Mouse (Mus musculus) intestine, embryonic 16.5 days (tissue): ENCODE data around the gene Mmab. TPM values are rescaled to one million over a fixed set of nuclear protein-coding genes. Genes with fewer than 3 reads are reported as not detected.

ENCODE experiments used
- ATAC-seq: fragments of 200-750 bp; cut with Nextera tagmentation; 2 replicates; pipeline ENCODE4 v1.8.0; 2017; ENCODE audit warnings: moderate TSS enrichment, moderate library complexity
- H3K27ac ChIP-seq: fragments of 300-500 bp; sonication (generic); 2 replicates; pipeline ENCODE4 v1.5.1; 2014; ENCODE audit warnings: mild to moderate bottlenecking, low read length
- H3K27me3 ChIP-seq: fragments of 300-500 bp; sonication (generic); replicated peaks from 2 replicates; pipeline ENCODE4 v1.6.1; 2014; ENCODE audit warnings: low read length, control low read depth, mixed read lengths; ENCODE audit not compliant: control insufficient read depth, insufficient read depth
- H3K36me3 ChIP-seq: fragments of 300-500 bp; sonication (generic); 2 replicates; pipeline ENCODE4 v1.6.1; 2014; ENCODE audit warnings: low read length, control low read depth; ENCODE audit not compliant: control insufficient read depth, insufficient read depth
- H3K4me1 ChIP-seq: fragments of 300-500 bp; sonication (generic); 2 replicates; pipeline ENCODE4 v1.6.1; 2014; ENCODE audit warnings: low read length, control low read depth, mixed read lengths; ENCODE audit not compliant: control insufficient read depth, insufficient read depth
- H3K4me2 ChIP-seq: fragments of 300-500 bp; sonication (generic); 2 replicates; pipeline ENCODE4 v1.6.1; 2014; ENCODE audit warnings: low read depth, low read length, control low read depth
- H3K4me3 ChIP-seq: fragments of 300-500 bp; sonication (generic); 2 replicates; pipeline ENCODE4 v1.5.1; 2014; ENCODE audit warnings: mild to moderate bottlenecking, low read length
- H3K9ac ChIP-seq: fragments of 300-500 bp; sonication (generic); 2 replicates; pipeline ENCODE4 v1.6.1; 2014; ENCODE audit warnings: low read depth, low read length
- H3K9me3 ChIP-seq: fragments of 300-500 bp; sonication (generic); 2 replicates; pipeline ENCODE4 v1.6.1; 2016; ENCODE audit warnings: low read length, control low read depth; ENCODE audit not compliant: control insufficient read depth
- WGBS: fragments of 180-500 bp; shearing (Covaris S2); extraction: QIAGEN DNeasy Blood & Tissue Kit; methylation state at CpG from one replicate; pipeline ENCODE4 v1.1.7; 2014; 5-methylcytosine and 5-hydroxymethylcytosine counted together
- microRNA-seq: library from miRNA; unstranded; fragments of <30 nt; microRNA quantifications from one replicate; pipeline ENCODE4, GENCODE M21; 2016
- polyA plus RNA-seq: library from polyadenylated mRNA; unstranded; fragments of >200 nt; fragmentation: Nextera tagmentation; extraction: Ambion mirVana; gene quantifications from 2 replicates; pipeline ENCODE4 v1.2.1, GENCODE M21; 2015

Mmab gene
- polyA plus RNA-seq, 1 experiment from 2014 or later = 34.6 TPM

DNA sequence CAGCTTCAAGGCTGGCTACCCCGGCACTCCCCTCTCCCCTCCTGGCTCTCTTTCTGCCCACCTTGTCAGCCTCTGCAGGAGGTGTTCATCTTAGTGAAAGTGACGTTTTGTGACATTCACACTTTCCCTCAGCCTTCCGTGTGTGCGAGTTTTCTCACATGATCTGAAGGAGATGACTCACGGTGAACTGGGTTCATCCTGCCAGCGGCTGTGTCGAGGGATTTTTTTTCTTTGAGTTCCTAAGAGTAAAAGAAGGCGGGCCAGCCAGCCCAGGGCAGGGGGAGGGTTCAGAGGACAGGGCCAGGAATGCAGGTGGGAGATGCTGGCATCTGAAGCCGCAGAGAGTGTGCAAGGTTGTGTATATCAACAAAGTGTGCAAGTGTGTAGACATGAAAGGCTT lies 50.7 kb downstream of the Mmab start:
- Histone ChIP-seq H3K27me3 (no peaks in the 10 kb centered on the region), H3K9ac (no peak overlapping the region), H3K36me3 (peaks cover 43% of the 10 kb centered on the region), H3K9me3 (no peaks in the 10 kb centered on the region), H3K27ac (no peak overlapping the region), H3K4me3 (no peak overlapping the region), H3K4me2 (no peak overlapping the region), H3K4me1 (no peaks in the 10 kb centered on the region)
- no peak for ATAC-seq
- 79% methylated on average over 9 of the region's 9 CpGs for WGBS

GRCm38 (mm10) chr5:114384448-114384847 lies 59.4 kb downstream of the Mmab start:
- H3K36me3 ChIP-seq = peaks cover 26% of the 10 kb centered on the region

DNA sequence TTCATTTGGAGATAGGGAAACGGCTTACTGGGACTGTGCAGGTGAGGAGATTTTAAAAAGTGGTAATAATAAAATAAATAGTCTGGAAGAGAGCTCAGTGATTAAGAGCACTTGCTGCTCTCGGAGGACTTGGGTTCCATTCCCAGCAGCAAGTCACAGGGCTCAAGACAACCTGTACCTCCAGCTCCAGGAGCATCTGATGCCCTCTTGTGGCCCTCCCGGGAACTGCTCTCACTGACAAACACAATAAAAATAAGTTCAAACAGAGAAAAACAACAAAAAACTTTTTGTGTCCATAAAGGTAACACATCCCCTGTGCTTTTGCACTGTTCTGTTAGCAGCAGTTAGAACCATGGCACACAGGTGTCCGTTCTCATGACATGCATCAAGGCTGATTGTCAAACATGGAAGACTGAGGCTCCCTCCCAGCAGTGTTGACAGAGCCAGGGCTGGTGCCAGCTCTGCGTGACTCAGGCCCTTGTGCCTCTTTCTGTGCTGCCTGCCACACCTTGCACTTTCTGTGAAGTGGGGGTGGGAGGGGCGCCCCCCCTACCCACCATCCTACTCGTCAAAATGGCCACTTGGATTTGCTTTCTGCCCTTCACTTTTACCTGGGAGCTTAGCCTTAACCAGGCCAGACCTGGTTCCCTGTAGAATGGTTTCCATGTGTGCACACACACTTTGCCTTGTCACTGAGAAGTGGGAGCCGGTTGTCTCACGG lies 60.5 kb downstream of the Mmab start:
- Histone ChIP-seq H3K27me3 (no peaks in the 10 kb centered on the region), H3K4me1 (peaks cover 20% of the 10 kb centered on the region), H3K9me3 (no peaks in the 10 kb centered on the region), H3K4me3 (no peak overlapping the region), H3K4me2 (no peak overlapping the region), H3K9ac (no peak overlapping the region), H3K27ac (no peak overlapping the region), H3K36me3 (peaks cover 16% of the 10 kb centered on the region; the same call in 1 of the 2 replicates)
- WGBS = 79% methylated on average over 9 of the region's 9 CpGs
- ATAC-seq = no peak

More at GRCm38 (mm10) chr5:114384448-114384847, 59.4 kb downstream of the Mmab start:
- no peak for ATAC-seq
- Histone ChIP-seq H3K4me3 (no peak overlapping the region), H3K4me2 (no peak overlapping the region), H3K9ac (no peak overlapping the region), H3K27ac (no peak overlapping the region), H3K9me3 (no peaks in the 10 kb centered on the region), H3K4me1 (peaks cover 10% of the 10 kb centered on the region), H3K27me3 (no peaks in the 10 kb centered on the region)
- 85% methylated on average over 8 of the region's 8 CpGs for WGBS

Small RNA genes within 50 kb of the gene (microRNA-seq; reads per million reads assigned to microRNA genes)
- not detected for gene Mir7027

Other genes starting within 250 kb of the Mmab start
- not detected in 2 replicates for gene Foxn4, start 170.3 kb downstream of the Mmab start, polyA plus RNA-seq
- gene Myo1h, start 154.9 kb downstream of the Mmab start, polyA plus RNA-seq = 5.1 and 5.9 TPM in 2 replicates
- gene Kctd10, start 63.6 kb downstream of the Mmab start, polyA plus RNA-seq = 132 and 137 TPM in 2 replicates
- gene Ube3b, start 63.5 kb downstream of the Mmab start, polyA plus RNA-seq = 36.4 and 43.5 TPM in 2 replicates
- 61.0 and 61.7 TPM in 2 replicates for gene Mvk, start 209 bp upstream of the Mmab start, polyA plus RNA-seq
- 3.9 and 5.8 TPM in 2 replicates for gene Fam222a, start 124.0 kb upstream of the Mmab start, polyA plus RNA-seq
- gene Trpv4, start 214.4 kb upstream of the Mmab start, polyA plus RNA-seq = 0.73 and 0.93 TPM in 2 replicates
- gene Gltp, start 246.9 kb upstream of the Mmab start, polyA plus RNA-seq = 100 and 103 TPM in 2 replicates